Mouse (Mus musculus): ENCODE measurements around the gene Kcnd2. TPM values are rescaled to one million over a fixed set of nuclear protein-coding genes. Genes with fewer than 3 reads are reported as not detected.
A peak's percentile ranks its signal among the peaks of the same experiment; 100 is the strongest.

Gene Kcnd2
- polyA plus RNA-seq, 1 experiment, result 91.6 TPM

GRCm38 (mm10) chr6:21629989-21630388 is 414.7 kb downstream of the Kcnd2 start:
- Histone ChIP-seq H3K27ac (ENCODE audit: insufficient read depth, low read length) (no peak overlapping the region), H3K27me3 (ENCODE audit: control insufficient read depth, insufficient read depth, low read length) (no peaks in the 10 kb centered on the region), H3K4me1 (ENCODE audit: control insufficient read depth, insufficient read depth, low read length) (no peaks in the 10 kb centered on the region; the same call in 1 of the 2 replicates), H3K4me3 (replicated peaks; ENCODE audit: insufficient read depth, low read depth, low read length) (no peak overlapping the region)
- no peak for TF ChIP-seq CTCF (IDR thresholded peaks at IDR 0.05; ENCODE audit: borderline replicate concordance, insufficient read depth, low read depth, low read length)
- no peak for TF ChIP-seq POLR2A (IDR thresholded peaks at IDR 0.05; ENCODE audit: borderline replicate concordance, insufficient read depth, low read length)
- DNase-seq, result no peak
- WGBS, result 79% methylated on average over 4 of the region's 4 CpGs

- no peaks in the 10 kb centered on the region for H3K27me3 ChIP-seq (ENCODE audit: control insufficient read depth, insufficient read depth, low read length)
- TF ChIP-seq POLR2A (IDR thresholded peaks at IDR 0.05; ENCODE audit: borderline replicate concordance, insufficient read depth, low read length), result no peak
- TF ChIP-seq CTCF (IDR thresholded peaks at IDR 0.05; ENCODE audit: borderline replicate concordance, insufficient read depth, low read depth, low read length), result no peak
- no peak for DNase-seq
- H3K27ac ChIP-seq (ENCODE audit: insufficient read depth, low read length), result no peak overlapping the region
- H3K4me1 ChIP-seq (ENCODE audit: control insufficient read depth, insufficient read depth, low read length), result peaks cover 2% of the 10 kb centered on the region
- H3K4me3 ChIP-seq (replicated peaks; ENCODE audit: insufficient read depth, low read depth, low read length), result no peak overlapping the region
Measured at GRCm38 (mm10) chr6:21655681-21656080, 440.4 kb downstream of the Kcnd2 start.

- WGBS, result 71% methylated on average over 6 of the region's 6 CpGs
- no peak for TF ChIP-seq CTCF (IDR thresholded peaks at IDR 0.05; ENCODE audit: borderline replicate concordance, insufficient read depth, low read depth, low read length)
- no peak for TF ChIP-seq POLR2A (IDR thresholded peaks at IDR 0.05; ENCODE audit: borderline replicate concordance, insufficient read depth, low read length)
- no peak overlapping the region for H3K27ac ChIP-seq (ENCODE audit: insufficient read depth, low read length)
Measured at GRCm38 (mm10) chr6:21664135-21664534, 448.8 kb downstream of the Kcnd2 start.

GRCm38 (mm10) chr6:21664638-21665037 is 449.3 kb downstream of the Kcnd2 start:
- 77% methylated on average over 4 of the region's 4 CpGs for WGBS
- no peak for TF ChIP-seq CTCF (IDR thresholded peaks at IDR 0.05; ENCODE audit: borderline replicate concordance, insufficient read depth, low read depth, low read length)
- no peak for TF ChIP-seq POLR2A (IDR thresholded peaks at IDR 0.05; ENCODE audit: borderline replicate concordance, insufficient read depth, low read length)
- Histone ChIP-seq H3K27ac (ENCODE audit: insufficient read depth, low read length) (no peak overlapping the region), H3K4me3 (replicated peaks; ENCODE audit: insufficient read depth, low read depth, low read length) (no peak overlapping the region), H3K27me3 (ENCODE audit: control insufficient read depth, insufficient read depth, low read length) (no peaks in the 10 kb centered on the region), H3K4me1 (ENCODE audit: control insufficient read depth, insufficient read depth, low read length) (no peaks in the 10 kb centered on the region)
- no peak for DNase-seq

More at GRCm38 (mm10) chr6:21664135-21664534, 448.8 kb downstream of the Kcnd2 start:
- no peak overlapping the region for H3K4me3 ChIP-seq (replicated peaks; ENCODE audit: insufficient read depth, low read depth, low read length)
- no peak for DNase-seq
- H3K27me3 ChIP-seq (ENCODE audit: control insufficient read depth, insufficient read depth, low read length), result no peaks in the 10 kb centered on the region
- no peaks in the 10 kb centered on the region for H3K4me1 ChIP-seq (ENCODE audit: control insufficient read depth, insufficient read depth, low read length)

GRCm38 (mm10) chr6:21684252-21684651 is 468.9 kb downstream of the Kcnd2 start:
- 4% methylated on average over 6 of the region's 6 CpGs for WGBS
- peak; percentile 72 to 85 for DNase-seq
- H3K4me3 ChIP-seq (replicated peaks; ENCODE audit: insufficient read depth, low read depth, low read length), result no peak overlapping the region
- no peak overlapping the region for H3K27ac ChIP-seq (ENCODE audit: insufficient read depth, low read length)
- peaks cover 5% of the 10 kb centered on the region for H3K4me1 ChIP-seq (ENCODE audit: control insufficient read depth, insufficient read depth, low read length)
- H3K27me3 ChIP-seq (ENCODE audit: control insufficient read depth, insufficient read depth, low read length), result no peaks in the 10 kb centered on the region
- no peak for TF ChIP-seq CTCF (IDR thresholded peaks at IDR 0.05; ENCODE audit: borderline replicate concordance, insufficient read depth, low read depth, low read length)
- no peak for TF ChIP-seq POLR2A (IDR thresholded peaks at IDR 0.05; ENCODE audit: borderline replicate concordance, insufficient read depth, low read length)

- no peak overlapping the region for H3K4me3 ChIP-seq (replicated peaks; ENCODE audit: insufficient read depth, low read depth, low read length)
- no peaks in the 10 kb centered on the region for H3K27me3 ChIP-seq (ENCODE audit: control insufficient read depth, insufficient read depth, low read length)
- DNase-seq, result peak; percentile 40 to 82
- 14% methylated on average over 1 of the region's 1 CpGs for WGBS
- H3K27ac ChIP-seq (ENCODE audit: insufficient read depth, low read length), result no peak overlapping the region
- peaks cover 16% of the 10 kb centered on the region for H3K4me1 ChIP-seq (ENCODE audit: control insufficient read depth, insufficient read depth, low read length)
- TF ChIP-seq POLR2A (IDR thresholded peaks at IDR 0.05; ENCODE audit: borderline replicate concordance, insufficient read depth, low read length) (no peak), CTCF (IDR thresholded peaks at IDR 0.05; ENCODE audit: borderline replicate concordance, insufficient read depth, low read depth, low read length) (no peak)
Measured at GRCm38 (mm10) chr6:21686388-21686787, 471.1 kb downstream of the Kcnd2 start.

GRCm38 (mm10) chr6:21692861-21693350 is 477.6 kb downstream of the Kcnd2 start:
- no peak overlapping the region for H3K27ac ChIP-seq (ENCODE audit: insufficient read depth, low read length)
- 45% methylated on average over 3 of the region's 3 CpGs for WGBS
- H3K4me1 ChIP-seq (ENCODE audit: control insufficient read depth, insufficient read depth, low read length), result peaks cover 11% of the 10 kb centered on the region
- DNase-seq, result no peak
- H3K27me3 ChIP-seq (ENCODE audit: control insufficient read depth, insufficient read depth, low read length), result no peaks in the 10 kb centered on the region
- TF ChIP-seq POLR2A (IDR thresholded peaks at IDR 0.05; ENCODE audit: borderline replicate concordance, insufficient read depth, low read length) (no peak), CTCF (IDR thresholded peaks at IDR 0.05; ENCODE audit: borderline replicate concordance, insufficient read depth, low read depth, low read length) (no peak)
- H3K4me3 ChIP-seq (replicated peaks; ENCODE audit: insufficient read depth, low read depth, low read length), result no peak overlapping the region

- no peaks in the 10 kb centered on the region for H3K27me3 ChIP-seq (ENCODE audit: control insufficient read depth, insufficient read depth, low read length)
- no peak overlapping the region for H3K27ac ChIP-seq (ENCODE audit: insufficient read depth, low read length)
- no peak overlapping the region for H3K4me3 ChIP-seq (replicated peaks; ENCODE audit: insufficient read depth, low read depth, low read length)
- WGBS, result 75% methylated on average over 3 of the region's 3 CpGs
- no peaks in the 10 kb centered on the region for H3K4me1 ChIP-seq (ENCODE audit: control insufficient read depth, insufficient read depth, low read length)
- TF ChIP-seq POLR2A (IDR thresholded peaks at IDR 0.05; ENCODE audit: borderline replicate concordance, insufficient read depth, low read length) (no peak), CTCF (IDR thresholded peaks at IDR 0.05; ENCODE audit: borderline replicate concordance, insufficient read depth, low read depth, low read length) (no peak)
- no peak for DNase-seq
Measured at GRCm38 (mm10) chr6:21697641-21698040, 482.3 kb downstream of the Kcnd2 start.

Data from cerebellum, adult 2 months (tissue).